ENCODE assay signal across 10 mouse cellular contexts in the genomic region with DNA sequence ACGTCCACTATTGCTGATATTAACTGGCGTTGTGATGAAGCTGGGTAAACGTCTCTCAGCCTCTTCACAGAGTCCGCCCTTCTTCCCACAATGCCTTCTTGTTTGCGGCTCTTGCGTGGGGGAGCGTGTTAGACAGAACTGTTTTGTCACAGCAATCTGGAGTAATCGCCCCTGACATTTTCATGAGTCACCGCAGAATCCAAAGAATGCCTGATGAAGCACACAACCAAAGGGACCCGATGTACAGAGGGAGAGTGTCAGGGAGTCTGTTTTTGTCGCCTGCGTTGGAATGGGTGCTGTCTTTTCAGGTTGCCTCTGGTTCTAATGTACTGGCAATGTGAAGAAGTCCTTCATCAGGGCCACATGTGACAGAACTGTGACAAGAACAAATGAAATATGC.
A peak's percentile ranks its signal among the peaks of the same experiment; 100 is the strongest.
DNase-seq lines count a peak whose midpoint lies in the region; ATAC-seq lines count a peak whose summit lies in the region.
"Had no signal": no experiment of that assay in that cellular context is flagged by ENCODE, and none has a peak within 500 bp of the region (broad histone marks: within the 10 kb centered on the region; RNA-seq: fewer than 3 reads in every experiment).

No protein-coding gene starts in this region.

- no peaks in the 10 kb centered on the region for H3K9me3 ChIP-seq in hindbrain, embryonic 13.5 days
- H3K9me3 ChIP-seq in hindbrain, embryonic 10.5 days = no peaks in the 10 kb centered on the region
- H3K9me3 ChIP-seq in forebrain, embryonic 12.5 days = no peaks in the 10 kb centered on the region

- H3K9ac ChIP-seq in hindbrain, embryonic 13.5 days = no peak overlapping the region
- no peak overlapping the region for H3K9ac ChIP-seq in forebrain, embryonic 12.5 days
- H3K9ac ChIP-seq: forebrain, postnatal 0 days had no signal

- ATAC-seq in hindbrain, embryonic 13.5 days (ENCODE audit: low FRiP score) = no peak
- no peak for ATAC-seq in forebrain, embryonic 12.5 days (ENCODE audit: low FRiP score)
- no peak for ATAC-seq in activated CD4-positive, CD25-positive, alpha-beta regulatory T cell, adult 4 months
- ATAC-seq in erythroid progenitor cell, adult 5-6 weeks (replicated peaks; ENCODE audit: low FRiP score, poor library complexity, severe bottlenecking) = no peak
- ATAC-seq: forebrain, postnatal 0 days had no signal

- DNase-seq in hindbrain, embryonic 10.5 days (ENCODE audit: low spot score) = no peak
- peak; percentile 37 for DNase-seq in testis, postnatal 14 days (ENCODE audit: low spot score)
- DNase-seq in testis, postnatal 10 days (ENCODE audit: low spot score) = no peak
- DNase-seq in layer of hippocampus, adult 8-10 months (ENCODE audit: low spot score in 2 of 2) = peak; percentile 75 to 78
- DNase-seq: forebrain, postnatal 0 days had no signal

- no peaks in the 10 kb centered on the region for H3K27me3 ChIP-seq in hindbrain, embryonic 13.5 days
- peaks cover 13% of the 10 kb centered on the region for H3K27me3 ChIP-seq in hindbrain, embryonic 10.5 days (ENCODE audit: insufficient read depth, poor library complexity, severe bottlenecking)
- 0 out of 2 replicates have a peak, but pooled peaks cover 3% of the 10 kb centered on the region for H3K27me3 ChIP-seq in forebrain, embryonic 12.5 days

- no peak overlapping the region for H3K4me3 ChIP-seq in hindbrain, embryonic 13.5 days
- no peak overlapping the region for H3K4me3 ChIP-seq in hindbrain, embryonic 10.5 days
- H3K4me3 ChIP-seq in forebrain, embryonic 12.5 days (replicated peaks) = no peak overlapping the region

- 53% methylated on average over 12 of the region's 12 CpGs for WGBS in hindbrain, embryonic 13.5 days
- WGBS in hindbrain, embryonic 10.5 days = 81% methylated on average over 12 of the region's 12 CpGs
- 75% methylated on average over 12 of the region's 12 CpGs for WGBS in forebrain, embryonic 12.5 days

- no peaks in the 10 kb centered on the region for H3K36me3 ChIP-seq in hindbrain, embryonic 13.5 days
- no peaks in the 10 kb centered on the region for H3K36me3 ChIP-seq in hindbrain, embryonic 10.5 days
- no peaks in the 10 kb centered on the region for H3K36me3 ChIP-seq in forebrain, embryonic 12.5 days (replicated peaks)
- H3K36me3 ChIP-seq: G1E had no signal

- H3K27ac ChIP-seq in hindbrain, embryonic 13.5 days = peak overlapping the region; percentile 50; the same call in 1 of the 2 replicates
- H3K27ac ChIP-seq in hindbrain, embryonic 10.5 days = no peak overlapping the region
- no peak overlapping the region for H3K27ac ChIP-seq in forebrain, embryonic 12.5 days

- no peak overlapping the region for H3K4me2 ChIP-seq in hindbrain, embryonic 13.5 days
- H3K4me2 ChIP-seq in forebrain, embryonic 12.5 days = no peak overlapping the region

- H3K4me1 ChIP-seq in hindbrain, embryonic 13.5 days (replicated peaks) = peaks cover 59% of the 10 kb centered on the region
- peaks cover 52% of the 10 kb centered on the region for H3K4me1 ChIP-seq in hindbrain, embryonic 10.5 days (replicated peaks)
- H3K4me1 ChIP-seq in forebrain, embryonic 12.5 days = peaks cover 38% of the 10 kb centered on the region

Comparison
In these comparisons a context has a peak if more than half of its experiments do, and no peak if none do; other contexts are left out.
1. DNase-seq: peak in testis, postnatal 14 days (single experiment) and layer of hippocampus, adult 8-10 months (2 of 2); none in hindbrain, embryonic 10.5 days (single experiment) and testis, postnatal 10 days (single experiment).